Mouse (Mus musculus) myocyte (in vitro differentiated cells): Measurements from ENCODE around the gene Rnf215.

Source experiments
- CEBPB ChIP-seq: IDR thresholded peaks from 2 replicates; pipeline ENCODE4 v1.6.1; 2011; ENCODE audit warnings: mild to moderate bottlenecking, moderate library complexity; ENCODE audit not compliant: poor library complexity, insufficient read depth, severe bottlenecking
- E2F4 ChIP-seq: IDR thresholded peaks from one replicate; pipeline ENCODE4 v1.6.1; 2011; ENCODE audit warnings: mild to moderate bottlenecking, control low read depth, moderate library complexity; ENCODE audit not compliant: insufficient read depth
- MAX ChIP-seq: IDR thresholded peaks from one replicate; pipeline ENCODE4 v1.6.1; 2011; ENCODE audit warnings: low read depth, mild to moderate bottlenecking, control low read depth
- POLR2A ChIP-seq: IDR thresholded peaks from one replicate; pipeline ENCODE4 v1.6.1; 2011; ENCODE audit warnings: low read depth, mild to moderate bottlenecking, control low read depth, moderate library complexity; ENCODE audit not compliant: insufficient read length
- TCF12 ChIP-seq: IDR thresholded peaks from one replicate; pipeline ENCODE4 v1.6.1; 2011; ENCODE audit warnings: mild to moderate bottlenecking, control low read depth; ENCODE audit not compliant: poor library complexity, insufficient read depth, severe bottlenecking
- TCF3 ChIP-seq: IDR thresholded peaks from one replicate; pipeline ENCODE4 v1.6.1; 2011; ENCODE audit warnings: low read depth, control low read depth; ENCODE audit not compliant: insufficient read length
- USF1 ChIP-seq: IDR thresholded peaks from one replicate; pipeline ENCODE4 v1.6.1; 2011; ENCODE audit warnings: low read depth, mild to moderate bottlenecking, control low read depth, moderate library complexity

DNA sequence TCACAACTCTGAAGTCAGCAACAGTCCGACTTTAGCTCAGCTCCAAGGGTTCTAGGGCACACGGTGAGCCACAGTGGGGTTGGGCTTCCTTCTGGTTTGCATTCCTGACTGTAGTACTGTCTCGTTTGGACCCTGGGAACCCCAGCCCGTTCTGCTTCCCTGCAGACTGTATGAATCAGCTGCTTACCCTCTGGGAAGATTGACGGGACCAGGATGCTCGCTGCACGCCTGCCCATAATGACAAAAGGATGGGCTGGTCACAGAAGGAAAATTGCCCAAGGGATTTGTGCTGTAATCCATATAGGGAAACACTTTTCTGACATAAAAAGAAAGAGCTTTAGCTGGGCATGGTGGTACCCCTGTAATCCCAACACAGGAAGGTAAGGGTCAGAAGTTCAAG, 36.2 kb upstream of the Rnf215 start:
- TF ChIP-seq CEBPB (no peak), E2F4 (no peak), MAX (no peak), POLR2A (no peak), USF1 (no peak), TCF3 (no peak), TCF12 (no peak)
